Mouse (Mus musculus) left cerebral cortex, postnatal 4 days (tissue): ENCODE measurements around the gene Fastkd1. TPM values are rescaled to one million over a fixed set of nuclear protein-coding genes. Genes with fewer than 3 reads are reported as not detected.
"Not testable (repeated sequence)": the region's sequence is repeated elsewhere in the genome, so short reads cannot be mapped to it uniquely, and the experiment has no call there.

ENCODE experiments used
- DNase-seq: peaks from one replicate; pipeline ENCODE4 v3.0.0-alpha.2; 2022
- intact Hi-C: fragments of 180-260 bp; cut with DNase I; formaldehyde crosslinking; loops from one replicate; pipeline ENCODE4 v1.15.1; 2025
- total RNA-seq, 2 experiments: library from RNA; stranded (reverse); gene quantifications; 2 replicates each; pipeline ENCODE4 v1.2.3; 2021

Fastkd1 gene
- total RNA-seq, 2 experiments from 2014 or later: 23.7 to 23.9 TPM

DNA sequence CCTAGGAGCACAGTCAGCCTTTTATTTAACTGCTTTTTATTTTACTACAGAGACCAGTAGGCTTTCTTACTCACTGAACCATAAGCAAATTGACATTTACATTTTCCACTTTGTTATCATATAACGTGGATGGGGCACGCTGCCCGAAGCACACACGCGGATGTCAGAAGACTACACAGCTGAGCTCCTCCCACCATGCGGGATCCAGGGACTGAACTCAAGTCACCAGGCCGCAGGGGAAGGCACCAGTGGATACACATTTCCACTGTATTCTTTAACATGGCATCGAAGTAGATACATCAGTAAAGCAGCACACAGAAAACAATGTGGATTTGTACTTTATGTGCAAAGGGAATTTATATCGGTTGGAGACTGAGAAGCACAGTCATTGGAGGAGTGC is 38.0 kb downstream of the Fastkd1 start:
- no peak for DNase-seq
- intact Hi-C loops: no loop called here

GRCm38 (mm10) chr2:69673723-69674122 is 39.6 kb downstream of the Fastkd1 start:
- intact Hi-C loops: no loop called here

GRCm38 (mm10) chr2:69669853-69670252 is 43.5 kb downstream of the Fastkd1 start, which contains the start of gene Klhl41:
Gene Klhl41 (plus strand): TSS chr2:69670120.
- no peak for DNase-seq
- intact Hi-C loops: no loop called here

More at GRCm38 (mm10) chr2:69673723-69674122, 39.6 kb downstream of the Fastkd1 start:
- DNase-seq: no peak

GRCm38 (mm10) chr2:69668414-69668813 is 44.9 kb downstream of the Fastkd1 start:
- intact Hi-C loops: no loop called here
- no peak for DNase-seq

- intact Hi-C loops: no loop called here
- DNase-seq: no peak
Observed at GRCm38 (mm10) chr2:69667656-69668055, 45.7 kb downstream of the Fastkd1 start.

DNA sequence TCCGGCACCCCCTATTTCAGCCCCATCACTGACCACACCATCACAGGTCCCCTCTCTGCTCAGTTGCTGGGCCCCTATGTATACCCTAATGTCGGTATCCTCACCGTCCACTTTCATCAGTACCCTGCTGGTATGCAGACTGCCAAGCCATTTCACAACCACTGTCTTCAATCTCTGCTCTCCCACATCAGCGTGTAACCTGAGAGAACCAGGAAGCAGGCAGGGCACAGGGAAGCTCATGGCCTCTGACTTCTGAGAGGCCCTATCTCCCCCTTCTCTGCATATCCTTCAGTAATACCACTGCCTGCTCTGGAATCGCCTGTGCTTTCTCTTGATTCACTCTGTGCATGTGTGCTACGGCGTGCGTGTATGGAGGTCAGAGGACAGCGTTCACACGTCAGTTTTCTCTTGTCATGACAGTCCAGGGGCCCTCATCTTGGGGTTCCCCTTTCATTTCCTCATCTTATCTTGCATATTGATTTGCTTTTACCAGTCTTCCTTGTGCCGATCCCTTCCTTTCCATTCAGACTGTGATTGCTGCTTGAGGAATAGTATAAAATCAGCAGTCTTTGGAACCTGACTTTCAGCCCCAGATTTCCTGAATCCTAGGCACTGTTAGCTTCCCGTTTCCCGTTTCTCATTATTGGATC is 49.4 kb downstream of the Fastkd1 start:
- intact Hi-C loops: no loop called here

DNA sequence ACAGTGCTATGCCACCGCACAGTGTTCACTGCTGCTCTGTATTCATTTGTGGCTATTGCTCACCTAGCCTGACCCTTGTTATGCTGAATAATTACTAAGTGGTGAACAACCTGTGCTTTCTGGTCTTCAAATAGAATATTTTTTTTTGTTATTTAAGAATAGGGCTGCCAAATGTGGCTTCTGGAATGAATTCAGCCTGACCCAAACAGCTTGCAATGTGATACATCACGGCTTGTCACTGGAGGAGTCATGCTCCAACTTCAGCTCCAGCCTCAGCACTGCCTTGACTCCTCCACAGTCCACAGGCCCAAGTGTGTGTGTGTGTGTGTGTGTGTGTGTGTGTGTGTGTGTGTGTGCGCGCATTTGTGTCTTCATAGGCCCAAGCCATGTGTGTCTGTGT is 54.0 kb downstream of the Fastkd1 start:
- intact Hi-C loops: loop anchor here (10.0 kb wide), 1 partner anchor 45 kb away; no protein-coding TSS in a partner anchor
- DNase-seq: no peak

More for the DNA sequence above, 49.4 kb downstream of the Fastkd1 start:
- no peak for DNase-seq

GRCm38 (mm10) chr2:69649716-69650115 is 63.6 kb downstream of the Fastkd1 start:
- intact Hi-C loops: loop anchor here (10.0 kb wide), 1 partner anchor 55 kb away; no protein-coding TSS in a partner anchor
- no peak for DNase-seq

DNA sequence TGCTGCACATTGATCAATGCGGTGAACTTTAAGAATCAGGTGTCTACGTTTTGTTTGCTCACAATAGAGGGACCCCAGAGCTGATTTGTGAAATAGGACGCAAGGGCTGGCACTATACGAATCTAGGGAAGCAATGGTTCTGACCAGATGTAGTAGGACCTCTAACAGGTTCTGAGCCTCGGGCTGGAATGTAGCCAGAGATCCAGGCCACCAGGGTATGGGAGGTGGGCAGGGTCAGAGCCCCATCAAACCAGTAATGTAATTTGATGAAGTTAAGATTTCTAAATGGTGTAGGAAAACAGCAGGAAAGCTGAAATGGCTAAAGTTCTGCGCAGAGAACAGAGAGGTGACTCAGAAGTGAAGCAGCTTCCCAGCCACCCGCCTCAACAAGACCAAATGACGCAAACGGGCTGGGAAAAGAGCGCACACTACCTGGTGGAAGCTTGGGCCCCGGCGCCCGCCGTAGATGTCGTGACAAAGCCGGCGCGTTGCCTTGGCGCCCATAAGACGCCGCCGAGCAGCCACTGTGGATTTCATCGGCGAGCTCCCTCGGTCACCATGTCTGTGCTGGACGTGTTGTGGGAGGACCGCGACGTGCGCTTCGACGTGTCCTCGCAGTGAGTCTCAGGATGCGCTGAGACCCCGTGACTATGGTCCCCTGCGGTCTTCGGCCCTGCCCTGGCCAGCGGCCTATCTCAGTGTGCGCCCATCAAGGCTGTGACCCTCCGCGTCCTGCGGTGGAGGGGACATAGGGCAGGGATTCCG is 66.4 kb downstream of the Fastkd1 start, which contains the start of gene Bbs5:
Gene Bbs5 (plus strand): TSS at position 446 of the 765 bp plus-strand sequence.
- DNase-seq: peak; percentile 91
- intact Hi-C loops: no loop called here

GRCm38 (mm10) chr2:69644968-69645617 is 68.2 kb downstream of the Fastkd1 start:
- intact Hi-C loops: no loop called here
- DNase-seq: no peak

DNA sequence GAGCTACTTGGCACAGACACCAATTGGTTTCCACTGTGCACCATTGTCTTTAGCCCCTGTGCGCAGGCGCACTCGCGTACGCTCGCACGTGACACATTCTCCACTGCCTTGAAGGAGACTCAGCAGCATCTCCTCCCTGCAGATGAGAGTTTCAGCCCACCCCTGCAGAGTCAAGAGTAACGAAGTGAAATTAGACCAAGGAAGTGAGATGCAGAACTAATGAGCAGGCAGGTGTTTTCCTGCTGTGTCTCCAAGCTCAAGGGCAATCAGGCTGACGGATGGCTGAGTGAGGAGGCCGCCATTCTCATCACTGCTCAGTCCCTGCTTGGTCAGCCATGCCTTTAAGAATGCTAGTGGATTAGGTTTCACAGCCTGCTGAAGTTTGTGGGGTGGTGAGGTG is 73.2 kb downstream of the Fastkd1 start:
- intact Hi-C loops: no loop called here
- peak; percentile 49 for DNase-seq

GRCm38 (mm10) chr2:69637989-69638388 is 75.3 kb downstream of the Fastkd1 start:
- not testable (repeated sequence) for DNase-seq
- intact Hi-C loops: loop anchor here (5.0 kb wide), 1 partner anchor 924 kb away; no protein-coding TSS in a partner anchor

Other genes starting within 250 kb of the Fastkd1 start
- gene Lrp2, start 127.5 kb downstream of the Fastkd1 start, total RNA-seq: under 1 TPM; 0.34 to 0.54 TPM
- 10 to 100 TPM; 25.4 to 29.3 TPM for gene Bbs5, start 66.3 kb downstream of the Fastkd1 start, total RNA-seq
- gene Klhl41, start 43.4 kb downstream of the Fastkd1 start, total RNA-seq: under 1 TPM; 0.58 to 0.66 TPM
- gene Ppig, start 9.0 kb upstream of the Fastkd1 start, total RNA-seq: 10 to 100 TPM; 66.8 to 68.0 TPM
- 1 to 10 TPM; 1.6 to 2.9 TPM for gene Ccdc173, start 76.1 kb upstream of the Fastkd1 start, total RNA-seq
- 10 to 100 TPM; 15.7 to 16.9 TPM for gene Phospho2, start 76.1 kb upstream of the Fastkd1 start, total RNA-seq
- gene Klhl23, start 108.4 kb upstream of the Fastkd1 start, total RNA-seq: 100 to 1,000 TPM; 136 to 142 TPM
- gene Ssb, start 148.0 kb upstream of the Fastkd1 start, total RNA-seq: 100 to 1,000 TPM; 155 to 170 TPM
- gene Mettl5, start 172.1 kb upstream of the Fastkd1 start, total RNA-seq: 10 to 100 TPM; 12.4 to 15.5 TPM
- 100 to 1,000 TPM; 113 to 117 TPM for gene Ubr3, start 183.7 kb upstream of the Fastkd1 start, total RNA-seq